Mouse (Mus musculus) midbrain, postnatal 0 days (tissue): Measurements from ENCODE around the gene Ccdc40. TPM values are rescaled to one million over a fixed set of nuclear protein-coding genes. Genes with fewer than 3 reads are reported as not detected.

Source experiments
- ATAC-seq: fragments of 200-750 bp; cut with Nextera tagmentation; 2 replicates; pipeline ENCODE4 v1.8.0; 2017; ENCODE audit warnings: moderate number of reproducible peaks, mild to moderate bottlenecking, moderate TSS enrichment, moderate library complexity; ENCODE audit not compliant: low FRiP score
- DNase-seq: peaks from one replicate; pipeline ENCODE4 v3.0.0-alpha.2; 2015; ENCODE audit warnings: low spot score
- H3K27ac ChIP-seq: fragments of 300-500 bp; sonication (generic); 2 replicates; pipeline ENCODE4 v1.5.1; 2014; ENCODE audit warnings: low read depth, mild to moderate bottlenecking, low read length, mixed read lengths
- H3K27me3 ChIP-seq: fragments of 300-500 bp; sonication (generic); 2 replicates; pipeline ENCODE4 v1.6.1; 2014; ENCODE audit warnings: low read length, control low read depth, mixed read lengths; ENCODE audit not compliant: insufficient read depth
- H3K36me3 ChIP-seq: fragments of 300-500 bp; sonication (generic); 2 replicates; pipeline ENCODE4 v1.6.1; 2014; ENCODE audit warnings: low read length, control low read depth, mixed read lengths; ENCODE audit not compliant: insufficient read depth
- H3K4me1 ChIP-seq: fragments of 300-500 bp; sonication (generic); 2 replicates; pipeline ENCODE4 v1.6.1; 2014; ENCODE audit warnings: mild to moderate bottlenecking, control low read depth, antibody characterized with exemption, low read length, mixed read lengths; ENCODE audit not compliant: insufficient read depth
- H3K4me2 ChIP-seq: fragments of 300-500 bp; sonication (generic); 2 replicates; pipeline ENCODE4 v1.6.1; 2014; ENCODE audit warnings: low read depth, mild to moderate bottlenecking, low read length, mixed read lengths; ENCODE audit not compliant: poor library complexity, severe bottlenecking
- H3K4me3 ChIP-seq: fragments of 300-500 bp; sonication (generic); 2 replicates; pipeline ENCODE4 v1.5.1; 2014; ENCODE audit warnings: low read depth, mild to moderate bottlenecking, low read length, moderate library complexity
- H3K9ac ChIP-seq: fragments of 300-500 bp; sonication (generic); replicated peaks from 2 replicates; pipeline ENCODE4 v1.6.1; 2014; ENCODE audit warnings: mild to moderate bottlenecking, low read length, moderate library complexity, mixed read lengths; ENCODE audit not compliant: poor library complexity, severe bottlenecking
- H3K9me3 ChIP-seq: fragments of 300-500 bp; sonication (generic); 2 replicates; pipeline ENCODE4 v1.6.1; 2016; ENCODE audit warnings: low read length, control low read depth
- CTCF ChIP-seq: IDR thresholded peaks from 2 replicates; pipeline ENCODE4 v1.5.1; 2016; ENCODE audit warnings: antibody characterized with exemption, mild to moderate bottlenecking
- WGBS: fragments of 180-500 bp; shearing (Covaris S2); extraction: QIAGEN DNeasy Blood & Tissue Kit; methylation state at CpG from one replicate; pipeline ENCODE4 v1.1.7; 2014; 5-methylcytosine and 5-hydroxymethylcytosine counted together
- polyA plus RNA-seq: library from polyadenylated mRNA; unstranded; fragments of >200 nt; fragmentation: Nextera tagmentation; extraction: Ambion mirVana; gene quantifications from 2 replicates; pipeline ENCODE4 v1.2.1, GENCODE M21; 2015
- total RNA-seq: library from RNA; depleted of rRNA; stranded (reverse); fragments of >200 nt; gene quantifications from 2 replicates; pipeline ENCODE4 v1.2.3, GENCODE M21; 2014

Ccdc40 gene
- total and polyA plus RNA-seq, 2 experiments from 2014 or later = 13.3 to 22.7 TPM

DNA sequence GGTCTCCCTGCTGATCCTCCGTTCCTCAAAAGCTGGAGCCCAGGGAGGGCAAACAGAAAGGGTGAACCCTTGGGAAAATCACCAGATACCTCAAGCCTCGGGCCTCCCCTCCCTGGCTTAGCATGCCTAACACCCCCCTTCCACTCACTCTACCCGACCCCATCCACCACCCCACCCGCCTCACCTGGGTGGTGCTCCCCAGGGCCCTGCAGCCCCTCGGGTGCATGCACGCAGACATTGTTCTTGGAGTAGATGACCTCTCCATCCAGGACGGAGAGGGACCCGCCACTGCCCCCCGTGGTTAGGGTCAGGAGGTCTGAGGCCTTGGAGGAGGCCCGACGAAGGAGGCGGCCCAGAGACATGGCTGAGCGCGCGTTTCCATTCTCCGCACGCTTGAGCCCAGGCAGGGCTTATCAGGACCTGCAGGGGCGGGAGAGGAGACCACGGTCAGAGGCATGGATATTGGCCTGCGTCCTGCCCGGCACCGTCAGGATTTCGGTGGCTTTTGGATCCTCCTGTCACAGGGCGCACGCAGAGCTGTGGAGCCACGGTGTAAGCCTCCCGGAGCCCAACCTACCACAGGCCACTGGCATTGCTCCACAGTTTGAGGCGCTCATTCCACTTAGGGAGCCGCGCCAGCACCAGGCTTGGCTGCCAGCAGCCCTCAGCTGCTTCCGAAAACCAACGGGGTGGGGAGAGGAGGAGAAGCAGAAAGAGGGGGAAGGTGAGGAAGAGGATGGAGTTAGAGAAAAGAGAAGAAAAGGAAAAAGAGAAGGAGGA lies 17.9 kb upstream of the Ccdc40 start:
- no peak for TF ChIP-seq CTCF
- Histone ChIP-seq H3K27ac (no peak overlapping the region), H3K9ac (0 out of 2 replicates have a peak overlapping the region, but pooled peaks have one; percentile 13), H3K27me3 (no peaks in the 10 kb centered on the region), H3K4me1 (peaks cover 8% of the 10 kb centered on the region; the same call in 1 of the 2 replicates), H3K36me3 (peaks cover 11% of the 10 kb centered on the region; the same call in 1 of the 2 replicates), H3K9me3 (no peaks in the 10 kb centered on the region), H3K4me2 (no peak overlapping the region), H3K4me3 (no peak overlapping the region)
- 52% methylated on average over 32 of the region's 32 CpGs for WGBS
- DNase-seq (peak; percentile 81), ATAC-seq (no peak)

DNA sequence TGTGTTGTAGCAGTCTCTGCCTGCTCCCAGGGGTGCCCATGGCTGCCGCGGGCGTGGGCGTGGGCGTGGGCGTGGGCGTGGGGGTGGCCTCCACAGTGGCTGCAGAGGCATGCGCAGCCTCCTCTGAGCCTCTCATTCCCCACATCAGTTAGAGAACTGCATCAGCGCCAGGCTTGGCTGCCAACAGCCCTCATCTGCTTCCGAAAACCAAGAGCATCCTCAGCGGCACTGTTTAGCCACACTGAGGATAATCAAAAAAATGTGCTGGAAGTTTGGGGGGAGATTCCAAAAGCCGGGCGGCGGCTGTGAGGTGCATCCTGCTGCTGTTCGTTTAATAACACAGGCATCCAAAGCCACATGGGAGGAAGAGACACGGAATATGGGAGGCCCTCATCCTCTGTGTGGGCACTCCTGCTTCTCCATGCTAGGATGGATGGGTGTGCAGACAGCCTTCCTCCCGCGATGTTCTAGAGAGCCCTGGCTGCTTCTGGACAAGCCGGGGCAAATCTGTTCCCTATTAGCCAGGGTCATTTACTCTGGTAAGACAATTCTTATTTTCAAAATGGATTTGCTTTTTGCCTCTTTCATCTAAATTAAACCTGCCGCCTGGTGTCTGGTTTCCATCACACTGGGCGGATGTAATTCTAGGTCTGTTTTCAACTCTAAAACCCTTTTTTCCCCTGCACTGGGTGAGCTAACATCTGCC lies 16.6 kb upstream of the Ccdc40 start:
- H3K4me3 ChIP-seq = no peak overlapping the region
- H3K9ac ChIP-seq = no peak overlapping the region
- no peak overlapping the region for H3K4me2 ChIP-seq
- ATAC-seq = no peak
- no peaks in the 10 kb centered on the region for H3K9me3 ChIP-seq
- H3K27ac ChIP-seq = no peak overlapping the region
- 86% methylated on average over 21 of the region's 21 CpGs for WGBS
- peaks cover 16% of the 10 kb centered on the region; the same call in 1 of the 2 replicates for H3K4me1 ChIP-seq
- TF ChIP-seq CTCF = no peak
- DNase-seq = no peak
- H3K36me3 ChIP-seq = peaks cover 11% of the 10 kb centered on the region; the same call in 1 of the 2 replicates
- H3K27me3 ChIP-seq = no peaks in the 10 kb centered on the region

GRCm38 (mm10) chr11:119213166-119213885 lies 15.0 kb upstream of the Ccdc40 start:
- Histone ChIP-seq H3K27me3 (no peaks in the 10 kb centered on the region), H3K27ac (no peak overlapping the region; the same call in 1 of the 2 replicates), H3K9me3 (no peaks in the 10 kb centered on the region), H3K36me3 (peaks cover 12% of the 10 kb centered on the region; the same call in 1 of the 2 replicates), H3K4me2 (no peak overlapping the region), H3K4me1 (peaks cover 16% of the 10 kb centered on the region; the same call in 1 of the 2 replicates), H3K4me3 (no peak overlapping the region), H3K9ac (no peak overlapping the region)
- ATAC-seq = no peak
- no peak for DNase-seq
- 64% methylated on average over 19 of the region's 19 CpGs for WGBS
- TF ChIP-seq CTCF = no peak

- H3K4me3 ChIP-seq = peak overlapping the region; percentile 8; the same call in 1 of the 2 replicates
- ATAC-seq (peak; percentile 73), DNase-seq (peak; percentile 79)
- H3K4me2 ChIP-seq = peak overlapping the region; percentile 42
- no peaks in the 10 kb centered on the region for H3K9me3 ChIP-seq
- H3K4me1 ChIP-seq = peaks cover 26% of the 10 kb centered on the region; the same call in 1 of the 2 replicates
- H3K27me3 ChIP-seq = no peaks in the 10 kb centered on the region
- 9% methylated on average over 18 of the region's 18 CpGs for WGBS
- H3K27ac ChIP-seq = peak overlapping the region; percentile 73
- H3K36me3 ChIP-seq = peaks cover 2% of the 10 kb centered on the region; the same call in 1 of the 2 replicates
- peak; percentile 69 for TF ChIP-seq CTCF
- H3K9ac ChIP-seq = peak overlapping the region; percentile 39
Measured at GRCm38 (mm10) chr11:119215038-119215904, 13.1 kb upstream of the Ccdc40 start.
